Mouse (Mus musculus): Measurements from ENCODE around the gene Shb. TPM values are rescaled to one million over a fixed set of nuclear protein-coding genes. Genes with fewer than 3 reads are reported as not detected.

Gene Shb
- polyA plus RNA-seq, 1 experiment from 2014 or later, result 6.3 TPM

- H3K4me1 ChIP-seq, result peaks cover 27% of the 10 kb centered on the region
- H3K27me3 ChIP-seq (replicated peaks), result peaks cover 10% of the 10 kb centered on the region; the same call in 1 of the 2 replicates
- no peaks in the 10 kb centered on the region for H3K9me3 ChIP-seq
- no peaks in the 10 kb centered on the region for H3K36me3 ChIP-seq (replicated peaks)
- H3K27ac ChIP-seq, result no peak overlapping the region
- no peak for ATAC-seq (replicated peaks)
- WGBS, result 63% methylated on average over 2 of the region's 2 CpGs
- no peak overlapping the region for H3K4me3 ChIP-seq
- H3K4me2 ChIP-seq, result peak overlapping the region; percentile 28; the same call in 1 of the 2 replicates
- no peak overlapping the region for H3K9ac ChIP-seq
These were observed 18.9 kb downstream of the Shb start for GRCm38 (mm10) chr4:45513340-45513739.

GRCm38 (mm10) chr4:45510163-45510562 is 22.1 kb downstream of the Shb start:
- H3K4me2 ChIP-seq, result no peak overlapping the region
- peaks cover 39% of the 10 kb centered on the region for H3K4me1 ChIP-seq
- H3K36me3 ChIP-seq (replicated peaks), result no peaks in the 10 kb centered on the region
- no peak overlapping the region for H3K27ac ChIP-seq
- no peaks in the 10 kb centered on the region for H3K27me3 ChIP-seq (replicated peaks)
- H3K9me3 ChIP-seq, result no peaks in the 10 kb centered on the region
- ATAC-seq (replicated peaks), result no peak
- H3K4me3 ChIP-seq, result no peak overlapping the region
- no peak overlapping the region for H3K9ac ChIP-seq
- WGBS, result 65% methylated on average over 6 of the region's 6 CpGs

GRCm38 (mm10) chr4:45509416-45509815 is 22.9 kb downstream of the Shb start:
- no peaks in the 10 kb centered on the region for H3K9me3 ChIP-seq
- peaks cover 34% of the 10 kb centered on the region for H3K4me1 ChIP-seq
- 79% methylated on average over 4 of the region's 4 CpGs for WGBS
- H3K4me3 ChIP-seq, result no peak overlapping the region
- H3K27me3 ChIP-seq (replicated peaks), result no peaks in the 10 kb centered on the region
- H3K4me2 ChIP-seq, result no peak overlapping the region
- H3K27ac ChIP-seq, result peak overlapping the region; percentile 14; the same call in 1 of the 2 replicates
- no peak for ATAC-seq (replicated peaks)
- H3K9ac ChIP-seq, result no peak overlapping the region
- no peaks in the 10 kb centered on the region for H3K36me3 ChIP-seq (replicated peaks)

- Histone ChIP-seq H3K9ac (no peak overlapping the region), H3K36me3 (replicated peaks) (no peaks in the 10 kb centered on the region), H3K27me3 (replicated peaks) (no peaks in the 10 kb centered on the region), H3K9me3 (no peaks in the 10 kb centered on the region), H3K27ac (peak overlapping the region; percentile 64), H3K4me1 (peaks cover 24% of the 10 kb centered on the region), H3K4me3 (no peak overlapping the region), H3K4me2 (no peak overlapping the region)
- WGBS, result 26% methylated on average over 6 of the region's 6 CpGs
- peak; percentile 53; the same call in 1 of the 2 replicates for ATAC-seq (replicated peaks)
These were observed 23.8 kb downstream of the Shb start for GRCm38 (mm10) chr4:45508469-45508868.

GRCm38 (mm10) chr4:45507476-45507875 is 24.8 kb downstream of the Shb start:
- peaks cover 22% of the 10 kb centered on the region for H3K4me1 ChIP-seq

GRCm38 (mm10) chr4:45507039-45507438 is 25.2 kb downstream of the Shb start:
- no peak for ATAC-seq (replicated peaks)

More at GRCm38 (mm10) chr4:45507476-45507875, 24.8 kb downstream of the Shb start:
- Histone ChIP-seq H3K36me3 (replicated peaks) (no peaks in the 10 kb centered on the region), H3K9me3 (no peaks in the 10 kb centered on the region), H3K9ac (no peak overlapping the region), H3K27me3 (replicated peaks) (no peaks in the 10 kb centered on the region), H3K4me3 (no peak overlapping the region), H3K4me2 (no peak overlapping the region), H3K27ac (no peak overlapping the region)
- WGBS, result 89% methylated on average over 1 of the region's 1 CpGs
- no peak for ATAC-seq (replicated peaks)

GRCm38 (mm10) chr4:45506613-45507012 is 25.7 kb downstream of the Shb start:
- no peaks in the 10 kb centered on the region for H3K9me3 ChIP-seq
- H3K4me3 ChIP-seq, result no peak overlapping the region
- no peak for ATAC-seq (replicated peaks)
- 65% methylated on average over 5 of the region's 5 CpGs for WGBS
- H3K27me3 ChIP-seq (replicated peaks), result no peaks in the 10 kb centered on the region
- H3K4me1 ChIP-seq, result peaks cover 22% of the 10 kb centered on the region
- no peak overlapping the region for H3K9ac ChIP-seq
- H3K36me3 ChIP-seq (replicated peaks), result no peaks in the 10 kb centered on the region
- no peak overlapping the region for H3K27ac ChIP-seq
- no peak overlapping the region for H3K4me2 ChIP-seq

More at GRCm38 (mm10) chr4:45507039-45507438, 25.2 kb downstream of the Shb start:
- Histone ChIP-seq H3K36me3 (replicated peaks) (no peaks in the 10 kb centered on the region), H3K27me3 (replicated peaks) (no peaks in the 10 kb centered on the region), H3K4me3 (no peak overlapping the region), H3K4me2 (no peak overlapping the region), H3K27ac (no peak overlapping the region), H3K9ac (no peak overlapping the region), H3K4me1 (peaks cover 22% of the 10 kb centered on the region), H3K9me3 (no peaks in the 10 kb centered on the region)
- 64% methylated on average over 9 of the region's 9 CpGs for WGBS

GRCm38 (mm10) chr4:45505671-45506070 is 26.6 kb downstream of the Shb start:
- Histone ChIP-seq H3K4me3 (no peak overlapping the region), H3K27ac (no peak overlapping the region), H3K4me2 (no peak overlapping the region), H3K4me1 (peaks cover 22% of the 10 kb centered on the region), H3K9ac (no peak overlapping the region), H3K36me3 (replicated peaks) (no peaks in the 10 kb centered on the region), H3K9me3 (no peaks in the 10 kb centered on the region), H3K27me3 (replicated peaks) (no peaks in the 10 kb centered on the region)
- no peak for ATAC-seq (replicated peaks)
- 96% methylated on average over 2 of the region's 2 CpGs for WGBS

GRCm38 (mm10) chr4:45505191-45505590 is 27.1 kb downstream of the Shb start:
- no peak overlapping the region for H3K4me3 ChIP-seq
- H3K9ac ChIP-seq, result no peak overlapping the region
- no peak overlapping the region for H3K4me2 ChIP-seq
- WGBS, result 92% methylated on average over 6 of the region's 6 CpGs
- H3K27ac ChIP-seq, result no peak overlapping the region
- H3K9me3 ChIP-seq, result no peaks in the 10 kb centered on the region
- H3K36me3 ChIP-seq (replicated peaks), result no peaks in the 10 kb centered on the region
- no peaks in the 10 kb centered on the region for H3K27me3 ChIP-seq (replicated peaks)
- peaks cover 22% of the 10 kb centered on the region for H3K4me1 ChIP-seq
- no peak for ATAC-seq (replicated peaks)

GRCm38 (mm10) chr4:45503816-45504215 is 28.5 kb downstream of the Shb start:
- ATAC-seq (replicated peaks), result no peak
- no peak overlapping the region for H3K4me3 ChIP-seq
- H3K4me1 ChIP-seq, result peaks cover 25% of the 10 kb centered on the region
- 42% methylated on average over 3 of the region's 3 CpGs for WGBS
- no peak overlapping the region for H3K9ac ChIP-seq
- H3K36me3 ChIP-seq (replicated peaks), result no peaks in the 10 kb centered on the region
- H3K27me3 ChIP-seq (replicated peaks), result no peaks in the 10 kb centered on the region
- no peak overlapping the region for H3K4me2 ChIP-seq
- no peaks in the 10 kb centered on the region for H3K9me3 ChIP-seq
- H3K27ac ChIP-seq, result no peak overlapping the region

GRCm38 (mm10) chr4:45503380-45503779 is 28.9 kb downstream of the Shb start:
- ATAC-seq (replicated peaks), result no peak
- no peak overlapping the region for H3K27ac ChIP-seq
- no peak overlapping the region for H3K9ac ChIP-seq
- H3K27me3 ChIP-seq (replicated peaks), result no peaks in the 10 kb centered on the region
- H3K4me3 ChIP-seq, result no peak overlapping the region
- no peak overlapping the region for H3K4me2 ChIP-seq
- H3K4me1 ChIP-seq, result peaks cover 25% of the 10 kb centered on the region
- no peaks in the 10 kb centered on the region for H3K36me3 ChIP-seq (replicated peaks)
- H3K9me3 ChIP-seq, result no peaks in the 10 kb centered on the region
- WGBS, result 87% methylated on average over 6 of the region's 6 CpGs

GRCm38 (mm10) chr4:45502002-45502401 is 30.3 kb downstream of the Shb start:
- WGBS, result 95% methylated on average over 9 of the region's 9 CpGs
- Histone ChIP-seq H3K27ac (no peak overlapping the region), H3K9me3 (no peaks in the 10 kb centered on the region), H3K36me3 (replicated peaks) (no peaks in the 10 kb centered on the region), H3K9ac (no peak overlapping the region), H3K4me3 (no peak overlapping the region), H3K4me1 (peaks cover 29% of the 10 kb centered on the region), H3K4me2 (no peak overlapping the region), H3K27me3 (replicated peaks) (no peaks in the 10 kb centered on the region)
- no peak for ATAC-seq (replicated peaks)

GRCm38 (mm10) chr4:45500381-45500780 is 31.9 kb downstream of the Shb start:
- ATAC-seq (replicated peaks), result no peak
- Histone ChIP-seq H3K27ac (no peak overlapping the region), H3K9me3 (no peaks in the 10 kb centered on the region), H3K4me2 (no peak overlapping the region), H3K4me1 (peaks cover 25% of the 10 kb centered on the region), H3K4me3 (no peak overlapping the region), H3K36me3 (replicated peaks) (no peaks in the 10 kb centered on the region), H3K9ac (no peak overlapping the region), H3K27me3 (replicated peaks) (no peaks in the 10 kb centered on the region)
- 82% methylated on average over 8 of the region's 8 CpGs for WGBS

All from midbrain, embryonic 15.5 days (tissue).